Mouse (Mus musculus) kidney, adult 2 months (tissue): ENCODE measurements at regions not wholly inside any gene's neighbourhood (a gene's known extent, or its start where the extent isn't known, plus 50 kb on each side); places are given as distances from the start of the nearest gene placed in this dataset.

Experiments used
- DNase-seq: peaks from one replicate; pipeline ENCODE4 v3.0.0; 2021
- H3K27ac ChIP-seq: fragments of 200-500 bp; 2 replicates; pipeline ENCODE4 v1.5.1; 2012; ENCODE audit warnings: low read depth, low read length, control low read depth, inconsistent platforms; ENCODE audit not compliant: insufficient read depth
- H3K27me3 ChIP-seq: fragments of 200-500 bp; replicated peaks from 2 replicates; pipeline ENCODE4 v1.6.1; 2012; ENCODE audit warnings: mild to moderate bottlenecking, moderate library complexity, low read length, inconsistent platforms; ENCODE audit not compliant: control insufficient read depth, insufficient read depth
- H3K36me3 ChIP-seq: fragments of 200-500 bp; 2 replicates; pipeline ENCODE4 v1.6.1; 2012; ENCODE audit warnings: mild to moderate bottlenecking, moderate library complexity, low read length, inconsistent platforms; ENCODE audit not compliant: control insufficient read depth, insufficient read depth
- H3K4me1 ChIP-seq: fragments of 200-500 bp; 2 replicates; pipeline ENCODE4 v1.6.1; 2011; ENCODE audit warnings: low read length; ENCODE audit not compliant: control insufficient read depth, insufficient read depth
- H3K4me3 ChIP-seq: fragments of 200-500 bp; 2 replicates; pipeline ENCODE4 v1.5.1; 2011; ENCODE audit warnings: mild to moderate bottlenecking, low read depth, low read length, control low read depth; ENCODE audit not compliant: insufficient read depth
- CTCF ChIP-seq: fragments of 200-500 bp; conservative IDR thresholded peaks from 2 replicates; pipeline ENCODE4 v1.5.1; 2011; ENCODE audit warnings: low read depth, mild to moderate bottlenecking, control low read depth, low read length, moderate library complexity, mixed read lengths; ENCODE audit not compliant: insufficient read depth, insufficient read length
- POLR2A ChIP-seq: fragments of 200-500 bp; IDR thresholded peaks from one replicate; pipeline ENCODE4 v1.6.1; 2011; ENCODE audit warnings: low read depth, low read length, control low read depth
- WGBS: fragments of 180-500 bp; shearing (Covaris S2); methylation state at CpG from one replicate; pipeline ENCODE4 v1.1.7; 2018; 5-methylcytosine and 5-hydroxymethylcytosine counted together

GRCm38 (mm10) chr2:75010647-75011046 is 185.0 kb downstream of the Mtx2 start:
- DNase-seq = no peak
- 57% methylated on average over 7 of the region's 7 CpGs for WGBS
- Histone ChIP-seq H3K27me3 (no peaks in the 10 kb centered on the region), H3K4me1 (no peaks in the 10 kb centered on the region), H3K36me3 (no peaks in the 10 kb centered on the region), H3K4me3 (no peak overlapping the region), H3K27ac (no peak overlapping the region)
- TF ChIP-seq POLR2A (no peak), CTCF (no peak)

- Histone ChIP-seq H3K4me3 (no peak overlapping the region), H3K36me3 (no peaks in the 10 kb centered on the region), H3K4me1 (no peaks in the 10 kb centered on the region), H3K27ac (no peak overlapping the region), H3K27me3 (no peaks in the 10 kb centered on the region)
- 72% methylated on average over 8 of the region's 8 CpGs for WGBS
- peak; percentile 8 for DNase-seq
- no peak for TF ChIP-seq CTCF
- no peak for TF ChIP-seq POLR2A
Measured at GRCm38 (mm10) chr2:75012046-75012445, 186.4 kb downstream of the Mtx2 start.

GRCm38 (mm10) chr2:75014994-75015728 is 189.6 kb downstream of the Mtx2 start:
- H3K27me3 ChIP-seq = no peaks in the 10 kb centered on the region
- no peaks in the 10 kb centered on the region for H3K4me1 ChIP-seq
- DNase-seq = no peak
- TF ChIP-seq POLR2A = no peak
- no peak for TF ChIP-seq CTCF
- H3K27ac ChIP-seq = no peak overlapping the region
- 69% methylated on average over 16 of the region's 16 CpGs for WGBS
- no peak overlapping the region for H3K4me3 ChIP-seq
- no peaks in the 10 kb centered on the region for H3K36me3 ChIP-seq

- Histone ChIP-seq H3K4me3 (no peak overlapping the region), H3K27ac (no peak overlapping the region), H3K27me3 (no peaks in the 10 kb centered on the region), H3K36me3 (no peaks in the 10 kb centered on the region), H3K4me1 (no peaks in the 10 kb centered on the region)
- DNase-seq = peak; percentile 55
- TF ChIP-seq POLR2A (no peak), CTCF (no peak)
- WGBS = 72% methylated on average over 7 of the region's 7 CpGs
Measured at GRCm38 (mm10) chr2:75019459-75019858, 193.9 kb downstream of the Mtx2 start.

- H3K4me3 ChIP-seq = no peak overlapping the region
- WGBS = 47% methylated on average over 7 of the region's 7 CpGs
- H3K27me3 ChIP-seq = no peaks in the 10 kb centered on the region
- DNase-seq = peak; percentile 70
- no peak overlapping the region; the same call in 1 of the 2 replicates for H3K27ac ChIP-seq
- H3K4me1 ChIP-seq = no peaks in the 10 kb centered on the region
- H3K36me3 ChIP-seq = no peaks in the 10 kb centered on the region
- TF ChIP-seq CTCF (no peak), POLR2A (no peak)
Measured at GRCm38 (mm10) chr2:75021639-75022038, 196.0 kb downstream of the Mtx2 start.

- WGBS = 84% methylated on average over 10 of the region's 10 CpGs
- no peak for DNase-seq
- no peaks in the 10 kb centered on the region for H3K27me3 ChIP-seq
- no peak overlapping the region for H3K27ac ChIP-seq
- TF ChIP-seq POLR2A = no peak
- H3K36me3 ChIP-seq = no peaks in the 10 kb centered on the region
- H3K4me1 ChIP-seq = no peaks in the 10 kb centered on the region
- no peak overlapping the region for H3K4me3 ChIP-seq
Measured at GRCm38 (mm10) chr2:75028151-75028550, 202.5 kb downstream of the Mtx2 start.

- DNase-seq = no peak
- TF ChIP-seq CTCF (no peak), POLR2A (no peak)
- Histone ChIP-seq H3K27ac (no peak overlapping the region), H3K36me3 (no peaks in the 10 kb centered on the region), H3K4me3 (no peak overlapping the region), H3K27me3 (no peaks in the 10 kb centered on the region), H3K4me1 (no peaks in the 10 kb centered on the region)
- 42% methylated on average over 8 of the region's 8 CpGs for WGBS
Measured at GRCm38 (mm10) chr2:75029089-75029693, 203.6 kb downstream of the Mtx2 start.
